Mouse (Mus musculus) hindbrain, postnatal 0 days (tissue): ENCODE results near the gene Per2. TPM values are rescaled to one million over a fixed set of nuclear protein-coding genes. Genes with fewer than 3 reads are reported as not detected.

Experiments used
- ATAC-seq: fragments of 200-750 bp; cut with Nextera tagmentation; 2 replicates; pipeline ENCODE4 v1.8.0; 2017; ENCODE audit warnings: mild to moderate bottlenecking, moderate TSS enrichment, moderate library complexity
- DNase-seq: peaks from one replicate; pipeline ENCODE4 v3.0.0-alpha.2; 2015; ENCODE audit warnings: low spot score
- H3K27ac ChIP-seq: fragments of 300-500 bp; sonication (generic); 2 replicates; pipeline ENCODE4 v1.5.1; 2014; ENCODE audit warnings: mild to moderate bottlenecking
- H3K27me3 ChIP-seq: fragments of 300-500 bp; sonication (generic); 2 replicates; pipeline ENCODE4 v1.6.1; 2014; ENCODE audit warnings: low read length, mixed read lengths; ENCODE audit not compliant: insufficient read depth
- H3K36me3 ChIP-seq: fragments of 300-500 bp; sonication (generic); 2 replicates; pipeline ENCODE4 v1.6.1; 2014; ENCODE audit warnings: low read length, mixed read lengths; ENCODE audit not compliant: insufficient read depth
- H3K4me1 ChIP-seq: fragments of 300-500 bp; sonication (generic); 2 replicates; pipeline ENCODE4 v1.6.1; 2014; ENCODE audit warnings: antibody characterized with exemption, low read length, mixed read lengths; ENCODE audit not compliant: insufficient read depth
- H3K4me2 ChIP-seq: fragments of 300-500 bp; sonication (generic); 2 replicates; pipeline ENCODE4 v1.6.1; 2014; ENCODE audit warnings: low read depth, mild to moderate bottlenecking, low read length, moderate library complexity, mixed read lengths
- H3K4me3 ChIP-seq: fragments of 300-500 bp; sonication (generic); 2 replicates; pipeline ENCODE4 v1.5.1; 2014; ENCODE audit warnings: low read length
- H3K9ac ChIP-seq: fragments of 300-500 bp; sonication (generic); replicated peaks from 2 replicates; pipeline ENCODE4 v1.6.1; 2014; ENCODE audit warnings: mild to moderate bottlenecking, low read length, moderate library complexity, mixed read lengths
- H3K9me3 ChIP-seq: fragments of 300-500 bp; sonication (generic); 2 replicates; pipeline ENCODE4 v1.6.1; 2016; ENCODE audit warnings: low read length, mixed read lengths
- CTCF ChIP-seq: IDR thresholded peaks from 2 replicates; pipeline ENCODE4 v1.5.1; 2016; ENCODE audit warnings: antibody characterized with exemption, control low read depth, low read depth
- WGBS: fragments of 180-500 bp; shearing (Covaris S2); extraction: QIAGEN DNeasy Blood & Tissue Kit; methylation state at CpG from one replicate; pipeline ENCODE4 v1.1.7; 2014; 5-methylcytosine and 5-hydroxymethylcytosine counted together
- polyA plus RNA-seq: library from polyadenylated mRNA; unstranded; fragments of >200 nt; fragmentation: Nextera tagmentation; extraction: Ambion mirVana; gene quantifications from 2 replicates; pipeline ENCODE4 v1.2.1, GENCODE M21; 2015
- total RNA-seq: library from RNA; depleted of rRNA; stranded (reverse); fragments of >200 nt; gene quantifications from 2 replicates; pipeline ENCODE4 v1.2.3, GENCODE M21; 2014

Per2 gene
- total and polyA plus RNA-seq, 2 experiments from 2014 or later: 5.1 to 10.0 TPM

DNA sequence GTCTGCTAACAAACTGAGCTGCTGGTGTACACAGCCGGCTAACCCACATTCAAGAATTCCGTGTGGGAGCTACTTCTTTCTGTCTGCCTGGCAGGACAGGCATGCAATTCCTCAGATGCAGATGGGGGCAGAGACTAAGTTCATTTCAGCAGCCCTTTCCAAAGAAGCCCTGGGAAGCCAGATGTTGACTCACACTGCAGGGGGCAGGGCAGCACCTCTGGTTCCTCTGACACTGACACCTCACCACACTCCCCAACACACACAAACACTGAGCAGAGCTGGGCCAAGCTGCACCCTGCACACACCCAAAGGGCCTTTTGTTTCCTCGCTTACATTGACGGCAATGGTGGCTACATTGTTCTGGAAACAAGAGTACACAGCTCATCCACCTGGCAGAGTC is 1.4 kb upstream of the Per2 start:
- H3K4me2 ChIP-seq: no peak overlapping the region
- no peaks in the 10 kb centered on the region for H3K9me3 ChIP-seq
- no peak for TF ChIP-seq CTCF
- no peaks in the 10 kb centered on the region for H3K27me3 ChIP-seq
- no peak overlapping the region for H3K9ac ChIP-seq
- H3K27ac ChIP-seq: no peak overlapping the region
- peaks cover 11% of the 10 kb centered on the region for H3K4me1 ChIP-seq
- H3K4me3 ChIP-seq: no peak overlapping the region
- ATAC-seq (no peak), DNase-seq (no peak)
- WGBS: 38% methylated on average over 4 of the region's 4 CpGs
- no peaks in the 10 kb centered on the region for H3K36me3 ChIP-seq

DNA sequence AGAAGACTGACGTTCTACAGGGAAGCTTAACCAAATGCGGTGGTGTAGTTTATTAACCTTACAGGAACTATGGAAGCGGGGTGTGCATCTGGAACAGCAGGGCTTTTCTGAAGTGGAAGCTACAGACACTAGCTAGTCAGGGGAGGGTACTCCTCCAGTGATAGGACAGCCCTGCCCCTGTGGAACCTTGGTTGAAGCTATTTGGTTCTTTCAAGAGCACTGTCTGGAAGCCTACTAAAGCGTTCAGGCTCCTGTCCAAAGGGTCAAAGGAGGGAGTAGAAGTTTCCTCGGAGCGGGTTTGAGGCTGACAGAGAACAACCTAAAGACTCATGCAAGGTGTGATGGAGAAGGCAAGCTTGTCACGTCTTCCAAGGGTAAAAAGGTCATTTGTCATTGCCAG is 945 bp upstream of the Per2 start:
- no peaks in the 10 kb centered on the region for H3K36me3 ChIP-seq
- 36% methylated on average over 7 of the region's 7 CpGs for WGBS
- peak overlapping the region; percentile 94 for H3K27ac ChIP-seq
- peak overlapping the region; percentile 86 for H3K4me3 ChIP-seq
- H3K9me3 ChIP-seq: no peaks in the 10 kb centered on the region
- H3K4me2 ChIP-seq: peak overlapping the region; percentile 90
- no peaks in the 10 kb centered on the region for H3K27me3 ChIP-seq
- H3K9ac ChIP-seq: peak overlapping the region; percentile 57
- no peak for DNase-seq
- no peak for TF ChIP-seq CTCF
- peaks cover 11% of the 10 kb centered on the region for H3K4me1 ChIP-seq
- no peak for ATAC-seq

DNA sequence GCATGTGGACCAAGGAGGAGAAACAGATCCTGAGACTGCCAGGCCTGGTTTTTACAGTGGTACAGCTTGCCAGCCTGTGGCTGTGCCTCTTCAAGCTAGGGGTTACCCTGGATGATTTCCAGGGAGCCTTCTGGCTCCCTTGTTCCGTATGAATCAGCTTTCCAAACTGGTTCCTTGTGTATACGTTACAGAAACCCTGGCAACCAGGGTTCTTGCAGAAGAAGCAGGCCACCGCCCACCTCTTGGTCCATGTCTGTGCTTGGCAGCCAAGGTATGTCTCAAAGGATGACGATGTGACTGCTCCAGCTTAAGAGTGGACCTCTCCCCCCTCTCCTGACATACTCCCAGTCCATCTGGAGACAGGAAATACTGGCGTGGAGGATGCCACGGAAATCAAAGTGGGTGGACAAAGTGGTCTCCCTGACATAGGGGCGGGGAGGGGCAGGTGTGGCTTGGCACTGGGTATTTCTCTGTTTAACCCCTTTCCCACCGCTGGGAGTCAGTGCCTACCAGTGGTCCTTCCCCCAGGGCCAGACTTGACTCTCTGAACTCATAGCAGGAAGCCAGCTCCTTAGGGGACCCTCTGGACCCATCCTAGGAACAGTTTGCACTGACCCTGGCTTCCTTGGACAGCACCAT is 782 bp downstream of the Per2 start:
- Histone ChIP-seq H3K4me1 (peaks cover 11% of the 10 kb centered on the region), H3K4me3 (peak overlapping the region; percentile 86), H3K27me3 (no peaks in the 10 kb centered on the region), H3K9ac (peak overlapping the region; percentile 88), H3K27ac (peak overlapping the region; percentile 94), H3K9me3 (no peaks in the 10 kb centered on the region), H3K36me3 (no peaks in the 10 kb centered on the region), H3K4me2 (peak overlapping the region; percentile 90)
- DNase-seq (peak; percentile 90), ATAC-seq (peak; percentile 27)
- peak; percentile 29 for TF ChIP-seq CTCF
- 10% methylated on average over 8 of the region's 8 CpGs for WGBS

DNA sequence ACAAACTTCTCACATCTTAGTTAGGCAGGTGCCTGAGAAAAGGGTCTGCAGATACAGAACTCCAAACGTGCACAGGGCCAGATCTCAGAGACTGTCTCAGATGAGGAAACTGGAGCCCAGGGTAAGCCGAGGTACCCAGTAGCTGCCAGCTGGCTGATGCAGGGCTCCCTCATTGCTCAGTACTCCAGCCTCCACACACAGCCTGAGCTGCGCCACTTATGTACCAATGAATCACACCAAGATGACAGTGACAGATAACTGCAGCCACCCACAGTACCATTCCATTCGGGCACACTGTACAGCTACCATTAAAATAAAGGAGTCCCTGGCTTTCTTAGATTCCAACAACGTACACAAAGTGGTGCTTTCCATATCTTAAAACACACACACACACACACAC is 1.4 kb downstream of the Per2 start:
- DNase-seq (peak; percentile 25), ATAC-seq (no peak)
- H3K4me1 ChIP-seq: peaks cover 11% of the 10 kb centered on the region
- no peaks in the 10 kb centered on the region for H3K36me3 ChIP-seq
- H3K27ac ChIP-seq: peak overlapping the region; percentile 94; the same call in 1 of the 2 replicates
- peak overlapping the region; percentile 86 for H3K4me3 ChIP-seq
- H3K27me3 ChIP-seq: no peaks in the 10 kb centered on the region
- H3K4me2 ChIP-seq: peak overlapping the region; percentile 90
- no peak for TF ChIP-seq CTCF
- H3K9ac ChIP-seq: peak overlapping the region; percentile 88
- 44% methylated on average over 5 of the region's 5 CpGs for WGBS
- no peaks in the 10 kb centered on the region for H3K9me3 ChIP-seq

DNA sequence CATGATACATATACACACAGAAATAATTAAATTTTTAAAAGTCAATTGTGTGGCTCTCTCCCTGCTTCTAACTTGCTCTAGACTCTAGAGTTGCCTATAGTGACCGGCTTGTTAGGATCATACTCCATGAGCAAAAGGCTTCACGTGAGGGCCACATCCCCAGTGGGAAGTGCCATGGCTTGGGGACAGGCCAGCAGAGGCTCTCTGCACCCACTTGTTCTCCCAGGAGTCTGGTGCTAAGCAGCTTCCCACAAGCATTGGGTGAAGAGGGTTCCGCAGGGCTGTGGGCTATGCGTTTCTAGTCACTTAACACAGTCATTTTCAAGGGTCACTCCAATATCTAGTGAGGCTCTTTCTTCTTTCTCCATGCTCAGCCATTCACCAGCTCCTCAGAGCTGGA is 2.0 kb downstream of the Per2 start:
- Histone ChIP-seq H3K27me3 (no peaks in the 10 kb centered on the region), H3K4me1 (peaks cover 11% of the 10 kb centered on the region), H3K27ac (peak overlapping the region; percentile 94; the same call in 1 of the 2 replicates), H3K9me3 (no peaks in the 10 kb centered on the region), H3K4me3 (peak overlapping the region; percentile 86; the same call in 1 of the 2 replicates), H3K9ac (no peak overlapping the region), H3K36me3 (no peaks in the 10 kb centered on the region), H3K4me2 (peak overlapping the region; percentile 90)
- no peak for TF ChIP-seq CTCF
- 91% methylated on average over 4 of the region's 4 CpGs for WGBS
- ATAC-seq (no peak), DNase-seq (no peak)

DNA sequence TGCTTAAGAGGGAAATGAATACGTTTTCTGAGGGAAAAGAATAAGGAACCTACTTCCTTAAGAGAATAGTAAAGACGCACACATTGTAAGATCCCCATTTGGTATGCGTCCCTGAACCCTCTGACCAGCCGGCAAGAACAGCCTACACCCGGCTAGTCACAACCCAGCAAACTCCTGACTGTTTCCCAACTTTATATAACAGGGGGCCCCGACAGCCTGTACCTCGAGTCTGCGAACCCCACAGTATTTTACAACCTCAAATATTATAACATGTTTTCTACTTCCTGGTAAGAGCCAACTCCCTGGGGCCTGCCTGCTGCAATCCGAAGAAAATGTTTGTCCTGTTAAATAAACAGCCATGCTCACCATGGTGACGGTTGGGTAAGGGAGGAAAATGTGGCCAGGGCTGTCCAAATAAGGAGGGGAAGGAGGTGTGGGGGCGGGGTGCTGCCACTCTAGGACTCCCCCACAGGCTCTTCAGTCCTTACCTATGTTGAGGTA is 2.8 kb downstream of the Per2 start:
- Histone ChIP-seq H3K36me3 (no peaks in the 10 kb centered on the region), H3K4me2 (peak overlapping the region; percentile 90), H3K9ac (no peak overlapping the region), H3K4me1 (peaks cover 11% of the 10 kb centered on the region), H3K9me3 (no peaks in the 10 kb centered on the region), H3K4me3 (peak overlapping the region; percentile 5; the same call in 1 of the 2 replicates), H3K27me3 (no peaks in the 10 kb centered on the region), H3K27ac (peak overlapping the region; percentile 70)
- ATAC-seq: no peak
- DNase-seq: peak; percentile 67
- TF ChIP-seq CTCF: no peak
- WGBS: 12% methylated on average over 11 of the region's 11 CpGs

DNA sequence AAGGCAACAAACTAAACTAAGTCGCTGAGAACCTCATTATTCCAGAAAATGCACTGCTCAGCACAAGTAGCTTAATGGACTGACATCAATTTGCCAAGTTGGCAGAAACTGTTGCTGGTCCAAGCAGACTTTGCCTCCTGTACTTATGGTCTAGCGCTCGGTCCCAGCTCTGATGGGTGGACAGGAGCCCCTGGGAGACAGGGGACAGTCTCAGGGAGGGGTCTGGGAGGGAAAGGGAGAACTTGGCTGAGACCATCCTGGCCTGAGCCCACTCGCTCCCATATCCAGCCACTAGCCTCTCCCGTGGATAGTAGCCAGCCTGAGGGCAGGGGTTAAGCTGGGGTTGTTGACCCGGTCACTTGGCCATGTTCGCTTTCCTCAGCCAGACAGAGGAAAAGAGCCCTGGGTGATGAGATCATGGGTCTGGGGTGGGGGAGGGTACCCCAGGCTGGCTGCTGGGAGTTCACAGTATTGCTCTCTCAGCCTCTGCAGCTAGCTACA is 3.4 kb downstream of the Per2 start:
- H3K9me3 ChIP-seq: no peaks in the 10 kb centered on the region
- DNase-seq (peak; percentile 15), ATAC-seq (no peak)
- H3K36me3 ChIP-seq: no peaks in the 10 kb centered on the region
- H3K27ac ChIP-seq: peak overlapping the region; percentile 70
- 26% methylated on average over 7 of the region's 7 CpGs for WGBS
- H3K9ac ChIP-seq: no peak overlapping the region
- H3K4me1 ChIP-seq: peaks cover 11% of the 10 kb centered on the region
- peak overlapping the region; percentile 90 for H3K4me2 ChIP-seq
- peak overlapping the region; percentile 5; the same call in 1 of the 2 replicates for H3K4me3 ChIP-seq
- no peaks in the 10 kb centered on the region for H3K27me3 ChIP-seq
- TF ChIP-seq CTCF: no peak
